Mouse (Mus musculus) lung, adult 2 months (tissue): Measurements from ENCODE around the gene Ppp1r14a. TPM values are rescaled to one million over a fixed set of nuclear protein-coding genes. Genes with fewer than 3 reads are reported as not detected.
A peak's percentile ranks its signal among the peaks of the same experiment; 100 is the strongest.

Source experiments
- DNase-seq: peaks from one replicate; pipeline ENCODE4 v3.0.0; 2022
- H3K4me1 ChIP-seq: fragments of 200-500 bp; 2 replicates; pipeline ENCODE4 v1.6.1; 2011; ENCODE audit warnings: low read length; ENCODE audit not compliant: control insufficient read depth, insufficient read depth
- H3K4me3 ChIP-seq: fragments of 200-500 bp; replicated peaks from 2 replicates; pipeline ENCODE3; 2011; ENCODE audit warnings: low read depth, mild to moderate bottlenecking, control low read depth, low read length; ENCODE audit errors: extremely low read depth
- CTCF ChIP-seq: fragments of 200-500 bp; IDR thresholded peaks from 2 replicates; pipeline ENCODE4 v1.5.1; 2011; ENCODE audit warnings: mild to moderate bottlenecking, low read length, control low read depth; ENCODE audit not compliant: insufficient read depth
- POLR2A ChIP-seq: fragments of 200-500 bp; IDR thresholded peaks from 2 replicates; pipeline ENCODE4 v1.6.1; 2011; ENCODE audit warnings: low read depth, mild to moderate bottlenecking, control low read depth, low read length, borderline replicate concordance; ENCODE audit errors: extremely low read depth
- WGBS: fragments of 180-500 bp; shearing (Covaris S2); methylation state at CpG from one replicate; pipeline ENCODE4 v1.1.7; 2018; 5-methylcytosine and 5-hydroxymethylcytosine counted together
- polyA plus RNA-seq: library from polyadenylated mRNA; depleted of rRNA; stranded (reverse); fragments of >200 nt; gene quantifications from 2 replicates; pipeline ENCODE4 v1.2.3, GENCODE M21; 2012

Ppp1r14a gene
- polyA plus RNA-seq, 1 experiment: 242 TPM

- peaks cover 2% of the 10 kb centered on the region; the same call in 1 of the 2 replicates for H3K4me1 ChIP-seq
- WGBS: 0% methylated on average over 2 of the region's 2 CpGs
- no peak for DNase-seq
- no peak overlapping the region for H3K4me3 ChIP-seq
- TF ChIP-seq CTCF: no peak
- TF ChIP-seq POLR2A: no peak
These were observed 28.4 kb downstream of the Ppp1r14a start for GRCm38 (mm10) chr7:29317558-29317957.

GRCm38 (mm10) chr7:29318115-29318911, 29.2 kb downstream of the Ppp1r14a start:
- no peak overlapping the region for H3K4me3 ChIP-seq
- WGBS: 10% methylated on average over 18 of the region's 18 CpGs
- DNase-seq: no peak
- peaks cover 2% of the 10 kb centered on the region; the same call in 1 of the 2 replicates for H3K4me1 ChIP-seq
- no peak for TF ChIP-seq POLR2A
- TF ChIP-seq CTCF: no peak

GRCm38 (mm10) chr7:29319337-29320307, 30.5 kb downstream of the Ppp1r14a start:
- no peak overlapping the region for H3K4me3 ChIP-seq
- peaks cover 2% of the 10 kb centered on the region; the same call in 1 of the 2 replicates for H3K4me1 ChIP-seq
- TF ChIP-seq CTCF: no peak
- TF ChIP-seq POLR2A: no peak
- DNase-seq: no peak
- WGBS: 33% methylated on average over 19 of the region's 19 CpGs

GRCm38 (mm10) chr7:29327087-29327486, 38.0 kb downstream of the Ppp1r14a start:
- TF ChIP-seq CTCF: no peak
- Histone ChIP-seq H3K4me3 (no peak overlapping the region), H3K4me1 (no peaks in the 10 kb centered on the region)
- DNase-seq: no peak
- WGBS: 81% methylated on average over 6 of the region's 6 CpGs

- Histone ChIP-seq H3K4me1 (no peaks in the 10 kb centered on the region), H3K4me3 (no peak overlapping the region)
- no peak for DNase-seq
- TF ChIP-seq CTCF (no peak), POLR2A (no peak)
- 92% methylated on average over 16 of the region's 16 CpGs for WGBS
These were observed 39.9 kb downstream of the Ppp1r14a start for GRCm38 (mm10) chr7:29328984-29329383.

- 41% methylated on average over 7 of the region's 7 CpGs for WGBS
These were observed 45.0 kb downstream of the Ppp1r14a start for GRCm38 (mm10) chr7:29334156-29334555.

GRCm38 (mm10) chr7:29335276-29335675, 46.2 kb downstream of the Ppp1r14a start:
- no peak for DNase-seq
- Histone ChIP-seq H3K4me1 (no peaks in the 10 kb centered on the region), H3K4me3 (no peak overlapping the region)
- TF ChIP-seq POLR2A: no peak
- TF ChIP-seq CTCF: no peak

More at GRCm38 (mm10) chr7:29334156-29334555, 45.0 kb downstream of the Ppp1r14a start:
- Histone ChIP-seq H3K4me1 (no peaks in the 10 kb centered on the region), H3K4me3 (no peak overlapping the region)
- DNase-seq: no peak
- TF ChIP-seq POLR2A: no peak
- no peak for TF ChIP-seq CTCF

- DNase-seq: no peak
- H3K4me1 ChIP-seq: no peaks in the 10 kb centered on the region
- no peak for TF ChIP-seq CTCF
- no peak for TF ChIP-seq POLR2A
- WGBS: 75% methylated on average over 6 of the region's 6 CpGs
- no peak overlapping the region for H3K4me3 ChIP-seq
These were observed 46.9 kb downstream of the Ppp1r14a start for GRCm38 (mm10) chr7:29335841-29336671.

- no peak overlapping the region for H3K4me3 ChIP-seq
- H3K4me1 ChIP-seq: no peaks in the 10 kb centered on the region
- 82% methylated on average over 9 of the region's 9 CpGs for whole genome bisulfite sequencing
- no peak for DNase-seq
- TF ChIP-seq POLR2A (no peak), CTCF (0 out of 2 replicates have a peak, but pooled peaks have one; percentile 9)
These were observed 47.7 kb downstream of the Ppp1r14a start for GRCm38 (mm10) chr7:29336795-29337319.
